8 mouse cellular contexts compared by ENCODE assay signal in genomic region chr13:109239296-109239695, GRCm38 (mm10).
A peak's percentile ranks its signal among the peaks of the same experiment; 100 is the strongest.
DNase-seq lines count a peak whose midpoint lies in the region; TF ChIP-seq lines count a peak whose summit lies in the region.

No protein-coding gene starts in this region.

- DNase-seq in left cerebral cortex, postnatal 10 days (ENCODE audit: extremely low spot score in 1 of 2, low spot score in 2 of 2) = peak; percentile 34 to 74
- no peak for DNase-seq in left cerebral cortex, adult 8-10 months (ENCODE audit: low spot score in 2 of 2)
- peak; percentile 57 to 69 for DNase-seq in heart, postnatal 10 days
- peak; percentile 38 for DNase-seq in liver
- peak; percentile 68 to 71 for DNase-seq in natural killer cell, adult 2 months (ENCODE audit: low spot score in 2 of 2)
- no peak for DNase-seq in urinary bladder, postnatal 25 days (ENCODE audit: low spot score)
- no peak for DNase-seq in testis, postnatal 14 days (ENCODE audit: low spot score)

- no peak for TF ChIP-seq POLR2A in bone marrow, adult 2 months (IDR thresholded peaks at IDR 0.05; ENCODE audit: borderline replicate concordance, control insufficient read depth, low read depth, low read length)

- peaks cover 2% of the 10 kb centered on the region; the same call in 1 of the 2 replicates for H3K4me1 ChIP-seq in bone marrow, adult 2 months (ENCODE audit: control insufficient read depth, insufficient read depth, low read length)

- intact Hi-C loops in left cerebral cortex, postnatal 10 days (cut with DNase I) = loop anchor here (5.0 kb wide), 1 partner anchor 518 kb away; no protein-coding TSS in a partner anchor
- intact Hi-C loops in heart, postnatal 10 days (cut with DNase I) = loop anchor here (2.0 to 10.0 kb wide), 3 partner anchors 22 to 666 kb away; no protein-coding TSS in a partner anchor

- WGBS in bone marrow, adult 2 months = under 1% methylated on average over 11 of the region's 11 CpGs

- no peak for TF ChIP-seq CTCF in bone marrow, adult 2 months (IDR thresholded peaks at IDR 0.05; ENCODE audit: control insufficient read depth, insufficient read depth, low read length)

- H3K4me3 ChIP-seq in bone marrow, adult 2 months (replicated peaks; ENCODE audit: control insufficient read depth, low read depth, low read length) = peak overlapping the region; percentile 42

- H3K27ac ChIP-seq in bone marrow, adult 2 months (ENCODE audit: control insufficient read depth, insufficient read depth, low read depth, low read length, poor library complexity) = no peak overlapping the region

Comparison
In these comparisons a context has a peak if more than half of its experiments do, and no peak if none do; other contexts are left out.
1. DNase-seq: peak in left cerebral cortex, postnatal 10 days (2 of 2), heart, postnatal 10 days (2 of 2), liver (single experiment) and natural killer cell, adult 2 months (2 of 2); none in left cerebral cortex, adult 8-10 months (0 of 2), urinary bladder, postnatal 25 days (single experiment) and testis, postnatal 14 days (single experiment).